Mouse (Mus musculus) heart, embryonic 13.5 days (tissue): ENCODE results near the gene Gm13420. TPM values are rescaled to one million over a fixed set of nuclear protein-coding genes. Genes with fewer than 3 reads are reported as not detected.
A peak's percentile ranks its signal among the peaks of the same experiment; 100 is the strongest.

Experiments used
- ATAC-seq: fragments of 200-750 bp; cut with Nextera tagmentation; 2 replicates; pipeline ENCODE4 v1.8.0; 2017; ENCODE audit warnings: moderate TSS enrichment; ENCODE audit not compliant: insufficient number of reproducible peaks, low FRiP score, low TSS enrichment; ENCODE audit errors: extremely low read depth
- H3K27ac ChIP-seq: fragments of 300-500 bp; sonication (generic); replicated peaks from 2 replicates; pipeline ENCODE4 v1.5.1; 2015; ENCODE audit warnings: moderate library complexity, mild to moderate bottlenecking, inconsistent platforms
- H3K27me3 ChIP-seq: fragments of 300-500 bp; sonication (generic); replicated peaks from 2 replicates; pipeline ENCODE4 v1.6.1; 2015; ENCODE audit warnings: mild to moderate bottlenecking, inconsistent platforms
- H3K36me3 ChIP-seq: fragments of 300-500 bp; sonication (generic); 2 replicates; pipeline ENCODE4 v1.6.1; 2015; ENCODE audit warnings: mild to moderate bottlenecking, inconsistent platforms
- H3K4me1 ChIP-seq: fragments of 300-500 bp; sonication (generic); 2 replicates; pipeline ENCODE4 v1.6.1; 2015; ENCODE audit warnings: inconsistent platforms
- H3K4me2 ChIP-seq: fragments of 300-500 bp; sonication (generic); 2 replicates; pipeline ENCODE4 v1.6.1; 2015; ENCODE audit warnings: inconsistent platforms, mild to moderate bottlenecking, moderate library complexity
- H3K4me3 ChIP-seq: fragments of 300-500 bp; sonication (generic); 2 replicates; pipeline ENCODE4 v1.5.1; 2015; ENCODE audit warnings: moderate library complexity, mild to moderate bottlenecking, inconsistent platforms
- H3K9ac ChIP-seq: fragments of 300-500 bp; sonication (generic); 2 replicates; pipeline ENCODE4 v1.6.1; 2015; ENCODE audit warnings: inconsistent platforms, mild to moderate bottlenecking, moderate library complexity
- H3K9me3 ChIP-seq: fragments of 300-500 bp; sonication (generic); 2 replicates; pipeline ENCODE4 v1.6.1; 2016; ENCODE audit warnings: inconsistent platforms
- WGBS: fragments of 180-500 bp; shearing (Covaris S2); methylation state at CpG from one replicate; pipeline ENCODE4 v1.1.7; 2015; ENCODE audit warnings: mixed read lengths; 5-methylcytosine and 5-hydroxymethylcytosine counted together
- polyA plus RNA-seq: library from polyadenylated mRNA; unstranded; fragments of >200 nt; fragmentation: Nextera tagmentation; extraction: Ambion mirVana; gene quantifications from 2 replicates; pipeline ENCODE4 v1.2.1, GENCODE M21; 2015

Gene Gm13420
- polyA plus RNA-seq, 1 experiment from 2014 or later = not detected

DNA sequence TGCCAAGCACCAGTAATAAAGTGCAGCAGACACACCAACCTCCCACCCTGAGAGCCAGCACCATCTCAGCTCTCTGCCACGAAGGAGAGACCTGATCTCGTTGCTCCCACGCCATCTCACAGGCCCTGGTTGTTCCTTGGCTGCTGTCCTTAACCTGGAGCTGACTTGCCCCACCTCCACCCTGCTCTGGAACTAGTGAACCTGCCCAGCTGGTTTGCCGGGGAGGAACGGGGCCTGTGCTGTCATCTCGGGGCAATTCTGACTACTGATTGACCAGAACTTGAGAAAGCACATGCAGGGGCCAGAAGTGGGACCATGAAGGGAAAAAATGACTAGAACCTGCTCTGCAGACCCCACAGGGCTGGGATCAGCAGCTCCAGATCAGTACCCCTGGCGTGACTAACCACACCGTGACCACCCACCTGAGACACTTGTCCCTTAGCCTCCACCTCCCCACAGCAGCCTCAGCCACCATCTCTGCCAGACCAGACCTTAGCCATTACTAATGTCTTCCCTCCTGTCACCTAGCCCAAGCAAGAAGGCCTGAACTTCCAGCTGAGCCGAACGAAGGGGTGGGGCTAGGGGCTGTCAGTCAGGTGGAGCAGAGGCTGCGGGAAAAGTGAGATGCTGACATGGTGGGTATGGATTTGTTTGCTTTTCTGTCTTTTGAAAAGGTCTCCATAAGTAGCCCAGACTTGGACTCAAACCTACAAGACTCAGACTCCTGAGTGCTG is 16.7 kb upstream of the Gm13420 start:
- Histone ChIP-seq H3K4me3 (no peak overlapping the region), H3K36me3 (peaks cover 4% of the 10 kb centered on the region; the same call in 1 of the 2 replicates), H3K4me2 (no peak overlapping the region), H3K27me3 (peaks cover 11% of the 10 kb centered on the region), H3K9ac (no peak overlapping the region), H3K9me3 (no peaks in the 10 kb centered on the region), H3K27ac (no peak overlapping the region), H3K4me1 (peaks cover 2% of the 10 kb centered on the region; the same call in 1 of the 2 replicates)
- WGBS = 54% methylated on average over 11 of the region's 11 CpGs
- no peak for ATAC-seq

GRCm38 (mm10) chr2:29764831-29765230 is 13.3 kb upstream of the Gm13420 start:
- no peak overlapping the region for H3K4me3 ChIP-seq
- ATAC-seq = no peak
- no peaks in the 10 kb centered on the region for H3K36me3 ChIP-seq
- no peak overlapping the region for H3K27ac ChIP-seq
- H3K27me3 ChIP-seq = peaks cover 21% of the 10 kb centered on the region
- no peaks in the 10 kb centered on the region for H3K9me3 ChIP-seq
- H3K9ac ChIP-seq = no peak overlapping the region
- no peaks in the 10 kb centered on the region for H3K4me1 ChIP-seq
- no peak overlapping the region for H3K4me2 ChIP-seq
- WGBS = 0% methylated on average over 1 of the region's 1 CpGs

DNA sequence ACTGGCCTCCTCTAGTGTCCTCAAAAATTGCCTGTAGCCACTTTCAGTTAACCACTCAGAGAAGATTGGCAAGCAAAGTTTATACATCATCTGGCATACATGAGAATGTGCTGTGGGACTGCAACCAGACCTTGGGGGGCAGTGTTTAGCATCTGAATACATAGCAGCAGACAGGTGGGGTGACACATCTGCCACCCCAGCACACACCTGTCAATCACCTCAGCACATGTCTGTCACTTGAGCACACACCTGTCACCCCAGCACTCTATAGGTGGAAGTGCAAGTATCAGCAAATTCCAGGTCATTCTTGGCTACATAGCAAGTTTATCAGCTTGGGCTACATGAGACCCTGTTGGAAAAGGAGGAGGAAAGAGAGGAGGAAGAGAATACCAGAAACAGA is 4.2 kb upstream of the Gm13420 start:
- Histone ChIP-seq H3K4me1 (peaks cover 6% of the 10 kb centered on the region; the same call in 1 of the 2 replicates), H3K9me3 (no peaks in the 10 kb centered on the region), H3K4me2 (no peak overlapping the region), H3K9ac (no peak overlapping the region), H3K4me3 (no peak overlapping the region), H3K36me3 (no peaks in the 10 kb centered on the region), H3K27ac (no peak overlapping the region), H3K27me3 (peaks cover 38% of the 10 kb centered on the region)
- ATAC-seq = no peak

DNA sequence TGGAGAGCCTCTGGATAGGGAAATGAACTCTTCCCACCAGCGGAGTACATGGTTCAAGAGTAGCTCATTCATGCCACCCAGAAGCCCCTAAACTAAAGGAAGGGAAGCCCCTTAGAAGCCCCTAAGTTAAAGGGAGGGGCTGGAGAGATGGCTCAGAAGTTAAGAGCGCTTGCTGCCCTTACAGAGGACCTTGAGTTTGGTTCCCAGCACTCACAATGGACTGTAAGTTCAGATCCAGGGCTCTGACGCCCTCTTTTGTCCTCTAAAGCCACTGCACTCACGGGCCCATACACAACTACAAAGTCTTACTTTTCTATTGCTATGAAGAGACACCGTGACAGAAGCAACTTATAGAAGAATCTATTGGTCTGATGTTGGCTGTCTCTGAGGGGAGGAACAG is 912 bp upstream of the Gm13420 start:
- 75% methylated on average over 5 of the region's 5 CpGs for WGBS
- Histone ChIP-seq H3K9me3 (no peaks in the 10 kb centered on the region), H3K27ac (no peak overlapping the region), H3K27me3 (peaks cover 68% of the 10 kb centered on the region), H3K4me3 (no peak overlapping the region), H3K4me1 (peaks cover 9% of the 10 kb centered on the region), H3K4me2 (no peak overlapping the region), H3K9ac (no peak overlapping the region), H3K36me3 (no peaks in the 10 kb centered on the region)
- no peak for ATAC-seq

DNA sequence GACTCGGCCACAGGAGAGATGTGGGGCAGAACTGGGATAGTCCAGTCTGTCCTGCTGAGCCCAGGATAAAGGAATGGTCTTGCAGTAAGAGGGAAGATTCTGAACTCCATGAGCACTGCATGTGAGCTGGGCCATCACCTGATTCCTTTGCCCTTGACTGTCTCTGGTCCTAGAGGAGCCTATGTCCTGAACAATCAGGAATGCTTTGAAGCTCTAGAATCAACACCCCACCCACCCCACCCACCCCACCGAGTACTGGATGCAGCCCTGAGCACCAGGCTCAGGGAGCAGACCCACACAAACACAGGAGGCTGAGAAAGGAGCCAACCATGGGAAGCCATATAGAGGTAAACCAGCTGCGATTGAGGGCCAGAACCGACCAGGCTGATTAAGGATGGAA is 3.0 kb downstream of the Gm13420 start:
- Histone ChIP-seq H3K4me3 (no peak overlapping the region), H3K9me3 (no peaks in the 10 kb centered on the region), H3K27ac (no peak overlapping the region), H3K9ac (no peak overlapping the region), H3K4me2 (no peak overlapping the region), H3K4me1 (peaks cover 14% of the 10 kb centered on the region), H3K27me3 (peaks cover 86% of the 10 kb centered on the region), H3K36me3 (no peaks in the 10 kb centered on the region)
- 68% methylated on average over 4 of the region's 4 CpGs for WGBS
- ATAC-seq = no peak

- no peak overlapping the region for H3K27ac ChIP-seq
- no peak for ATAC-seq
- H3K9ac ChIP-seq = no peak overlapping the region
- no peaks in the 10 kb centered on the region for H3K9me3 ChIP-seq
- H3K4me3 ChIP-seq = peak overlapping the region; percentile 51; the same call in 1 of the 2 replicates
- peaks cover 79% of the 10 kb centered on the region for H3K27me3 ChIP-seq
- H3K4me2 ChIP-seq = peak overlapping the region; percentile 80
- peaks cover 14% of the 10 kb centered on the region for H3K4me1 ChIP-seq
- no peaks in the 10 kb centered on the region for H3K36me3 ChIP-seq
- WGBS = 44% methylated on average over 5 of the region's 5 CpGs
These were observed 3.6 kb downstream of the Gm13420 start for GRCm38 (mm10) chr2:29747852-29748251.

DNA sequence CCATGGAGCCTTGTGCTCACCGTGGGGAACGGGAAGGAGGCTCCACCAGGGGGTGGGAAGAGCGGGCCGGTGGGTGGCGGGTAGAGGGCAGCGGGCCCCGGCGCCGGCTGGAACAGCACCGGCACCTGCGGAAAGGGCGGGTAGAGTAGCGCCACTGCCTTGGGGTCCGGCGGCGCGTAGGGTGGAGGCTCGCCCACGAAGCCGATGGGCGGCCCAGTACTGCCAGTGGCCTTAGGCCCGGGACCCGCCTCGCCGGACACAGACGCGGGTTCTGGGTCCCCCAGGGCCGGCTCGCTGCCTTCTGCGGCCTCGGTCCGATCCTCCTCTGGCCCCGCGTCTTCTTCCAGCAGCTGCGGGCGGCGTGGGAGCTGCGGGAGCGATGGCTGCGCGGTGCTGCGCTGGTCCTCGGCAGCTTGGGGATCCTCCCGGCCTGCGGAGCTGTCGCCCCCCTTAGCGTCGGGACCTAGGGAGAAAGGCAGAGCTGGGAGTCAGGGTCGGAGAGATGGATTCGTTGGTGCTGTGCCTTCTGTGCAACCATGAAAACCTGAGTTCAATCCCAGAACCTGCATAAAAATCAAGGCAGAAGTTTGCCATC is 4.2 kb downstream of the Gm13420 start:
- H3K9ac ChIP-seq = peak overlapping the region; percentile 77
- no peaks in the 10 kb centered on the region for H3K36me3 ChIP-seq
- H3K4me2 ChIP-seq = peak overlapping the region; percentile 80
- no peaks in the 10 kb centered on the region for H3K9me3 ChIP-seq
- WGBS = 3% methylated on average over 50 of the region's 50 CpGs
- H3K27ac ChIP-seq = no peak overlapping the region
- H3K4me1 ChIP-seq = peaks cover 14% of the 10 kb centered on the region
- peaks cover 73% of the 10 kb centered on the region for H3K27me3 ChIP-seq
- peak overlapping the region; percentile 51 for H3K4me3 ChIP-seq
- no peak for ATAC-seq

DNA sequence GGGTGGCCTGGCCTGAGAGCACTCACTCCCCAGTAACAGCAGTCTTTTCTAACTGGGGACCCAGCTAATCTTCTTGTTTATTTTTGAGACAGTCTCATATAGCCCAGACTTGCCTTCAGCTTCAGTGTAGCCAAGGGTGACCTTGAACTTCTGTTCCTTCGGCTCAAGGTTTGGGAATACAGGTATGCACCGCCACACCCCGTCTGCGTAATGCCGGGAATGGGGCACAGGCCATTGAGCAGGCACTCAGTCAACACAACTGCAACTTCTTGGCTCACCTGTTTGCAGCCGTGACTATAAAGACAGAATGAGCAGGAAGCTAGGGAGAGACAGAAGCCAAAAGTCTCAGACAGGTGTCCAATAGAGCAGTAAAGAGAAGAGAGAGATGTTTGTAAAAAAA is 7.2 kb downstream of the Gm13420 start:
- Histone ChIP-seq H3K9ac (no peak overlapping the region), H3K36me3 (peaks cover 14% of the 10 kb centered on the region), H3K9me3 (no peaks in the 10 kb centered on the region), H3K27ac (no peak overlapping the region), H3K4me2 (no peak overlapping the region), H3K4me3 (no peak overlapping the region), H3K27me3 (peaks cover 44% of the 10 kb centered on the region), H3K4me1 (peaks cover 7% of the 10 kb centered on the region)
- no peak for ATAC-seq
- 82% methylated on average over 6 of the region's 6 CpGs for WGBS

GRCm38 (mm10) chr2:29741207-29741606 is 10.3 kb downstream of the Gm13420 start:
- ATAC-seq = no peak
- Histone ChIP-seq H3K4me3 (no peak overlapping the region), H3K4me1 (peaks cover 12% of the 10 kb centered on the region), H3K27me3 (peaks cover 14% of the 10 kb centered on the region), H3K4me2 (no peak overlapping the region), H3K9me3 (no peaks in the 10 kb centered on the region), H3K27ac (no peak overlapping the region), H3K36me3 (peaks cover 44% of the 10 kb centered on the region), H3K9ac (no peak overlapping the region)
- WGBS = 87% methylated on average over 6 of the region's 6 CpGs

DNA sequence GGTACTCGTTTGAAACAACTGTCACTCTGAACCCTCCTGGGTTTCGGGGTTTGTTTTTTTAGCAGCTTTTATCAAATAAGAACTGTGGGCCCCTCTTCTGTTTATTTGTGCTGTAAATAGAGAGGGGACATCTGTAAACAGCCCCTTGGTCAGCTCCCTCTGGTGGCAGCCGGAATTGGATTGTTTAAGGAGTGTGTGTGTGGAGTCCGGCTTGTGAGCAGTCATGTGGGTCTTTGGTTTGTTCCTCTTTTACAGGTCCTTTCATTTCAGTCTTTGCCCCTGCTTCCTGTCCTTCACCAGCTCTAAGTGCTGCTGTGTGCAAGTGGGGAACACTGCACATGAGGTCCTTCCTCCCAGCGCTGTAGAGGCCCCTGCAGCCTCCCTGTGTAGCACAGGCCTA is 12.1 kb downstream of the Gm13420 start:
- H3K9me3 ChIP-seq = no peaks in the 10 kb centered on the region
- 70% methylated on average over 5 of the region's 5 CpGs for WGBS
- H3K4me2 ChIP-seq = no peak overlapping the region
- ATAC-seq = no peak
- H3K9ac ChIP-seq = no peak overlapping the region
- H3K4me1 ChIP-seq = peaks cover 12% of the 10 kb centered on the region
- H3K27me3 ChIP-seq = no peaks in the 10 kb centered on the region
- no peak overlapping the region for H3K27ac ChIP-seq
- no peak overlapping the region for H3K4me3 ChIP-seq
- H3K36me3 ChIP-seq = peaks cover 61% of the 10 kb centered on the region

GRCm38 (mm10) chr2:29738799-29739198 is 12.7 kb downstream of the Gm13420 start:
- Histone ChIP-seq H3K9ac (no peak overlapping the region), H3K4me2 (no peak overlapping the region), H3K36me3 (peaks cover 67% of the 10 kb centered on the region), H3K4me1 (peaks cover 12% of the 10 kb centered on the region), H3K9me3 (no peaks in the 10 kb centered on the region), H3K27ac (no peak overlapping the region), H3K4me3 (no peak overlapping the region), H3K27me3 (no peaks in the 10 kb centered on the region)
- ATAC-seq = no peak
- 55% methylated on average over 4 of the region's 4 CpGs for WGBS
